Mouse (Mus musculus) liver, adult 2 months (tissue): ENCODE measurements at regions not wholly inside any gene's neighbourhood (a gene's known extent, or its start where the extent isn't known, plus 50 kb on each side); places are given as distances from the start of the nearest gene placed in this dataset.

Experiments
- CTCF ChIP-seq: fragments of 200-500 bp; IDR thresholded peaks from 2 replicates; pipeline ENCODE4 v1.5.1; 2011; ENCODE audit warnings: low read depth, low read length, control low read depth
- POLR2A ChIP-seq: fragments of 200-500 bp; IDR thresholded peaks from 2 replicates; pipeline ENCODE4 v1.6.1; 2011; ENCODE audit warnings: low read length, control low read depth; ENCODE audit not compliant: insufficient read depth; ENCODE audit errors: extremely low read depth

DNA sequence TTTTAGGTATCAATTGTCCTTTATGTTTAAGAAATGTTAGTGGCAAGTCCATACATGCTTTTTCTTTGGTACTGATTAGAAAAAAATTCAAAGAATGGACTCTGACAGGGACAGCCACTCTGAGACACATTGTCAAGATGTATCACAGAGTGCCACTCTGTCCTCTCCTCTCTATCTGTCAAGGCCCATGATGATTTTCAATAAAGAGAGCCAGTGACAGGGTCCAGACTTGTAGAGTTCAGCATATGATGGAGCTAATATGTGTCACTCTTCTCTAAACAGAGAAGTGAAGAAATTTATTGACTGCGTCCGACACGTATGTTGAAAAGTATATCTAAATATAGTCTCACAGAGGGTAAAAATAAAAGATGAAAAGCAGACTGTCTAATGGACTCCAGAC lies 672.2 kb upstream of the 4930452B06Rik start:
- TF ChIP-seq CTCF (no peak), POLR2A (no peak)
